Mouse (Mus musculus) mature B cell (primary cell): ENCODE measurements at regions not wholly inside any gene's neighbourhood (a gene's known extent, or its start where the extent isn't known, plus 50 kb on each side); places are given as distances from the start of the nearest gene placed in this dataset.
"Not testable (repeated sequence)": the region's sequence is repeated elsewhere in the genome, so short reads cannot be mapped to it uniquely, and the experiment has no call there.

ENCODE experiments used
- in situ Hi-C: fragments of 300-500 bp; cut with MboI; formaldehyde crosslinking; loops from 2 replicates; pipeline ENCODE4 v1.14.3; 2019

DNA sequence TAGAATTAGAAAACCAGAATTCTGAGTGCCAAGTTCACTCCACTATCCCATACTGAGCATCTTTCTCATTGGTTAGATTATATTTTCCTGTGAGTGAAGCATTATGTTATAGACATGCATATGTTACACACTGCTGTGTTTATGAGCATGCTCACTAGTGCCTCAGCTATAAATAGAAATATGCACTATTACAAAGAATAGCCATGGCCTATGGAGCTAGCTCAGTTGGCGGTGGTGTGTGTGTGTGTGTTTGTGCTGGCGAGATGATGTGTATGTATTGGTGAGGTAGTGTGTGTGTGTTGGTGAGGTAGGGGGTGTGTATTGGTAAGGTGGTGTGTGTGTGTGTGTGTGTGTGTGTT lies 106.2 kb downstream of the Sec31a start:
- in situ Hi-C loops: no loop called here

GRCm38 (mm10) chr5:100309071-100309806 lies 106.8 kb downstream of the Sec31a start:
- in situ Hi-C loops: no loop called here

GRCm38 (mm10) chr5:100304403-100304802 lies 111.6 kb downstream of the Sec31a start:
- in situ Hi-C loops: no loop called here

GRCm38 (mm10) chr5:100302068-100302775 lies 113.8 kb downstream of the Sec31a start:
- in situ Hi-C loops: no loop called here

DNA sequence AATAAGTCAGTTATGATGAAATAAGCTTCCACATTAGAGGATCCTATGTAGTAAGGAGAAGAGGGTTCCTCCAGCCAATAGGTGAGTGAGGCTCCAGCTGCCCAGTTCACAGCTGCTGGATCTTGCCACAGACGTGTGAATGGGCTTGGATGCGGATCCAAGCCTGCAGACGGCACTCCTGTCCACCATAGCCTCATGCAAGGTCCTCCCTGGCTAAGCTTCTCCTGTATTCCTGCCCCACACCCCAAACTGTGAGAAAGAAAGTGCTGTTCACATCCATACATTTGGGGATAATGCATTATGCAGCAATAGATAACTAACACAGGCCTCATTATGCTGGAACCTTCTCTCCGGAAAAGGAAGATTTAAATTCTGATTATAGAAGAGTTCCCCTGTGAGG lies 116.9 kb downstream of the Sec31a start:
- in situ Hi-C loops: no loop called here

DNA sequence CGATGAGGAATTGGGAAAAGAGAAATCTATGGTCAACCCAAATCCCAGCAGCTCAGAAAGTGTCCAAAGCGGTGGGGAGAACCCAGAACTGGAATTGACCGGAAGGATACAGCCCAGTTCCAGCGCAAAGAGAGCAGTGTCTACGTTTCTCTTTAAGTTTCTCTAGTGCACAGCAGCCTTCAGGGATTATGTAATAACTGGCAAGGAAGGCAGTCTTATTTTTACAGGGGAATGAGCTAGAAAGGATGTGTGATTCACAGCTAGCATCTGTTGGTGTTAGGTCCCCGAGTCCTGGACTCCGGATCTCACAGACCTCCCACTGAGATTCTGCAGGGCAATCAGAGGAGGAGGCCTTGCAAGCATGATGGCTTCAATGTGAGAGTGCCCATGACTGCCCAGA lies 121.8 kb downstream of the Sec31a start:
- in situ Hi-C loops: no loop called here

GRCm38 (mm10) chr5:100280215-100280614 lies 120.6 kb upstream of the Tmem150c start:
- in situ Hi-C loops: no loop called here

DNA sequence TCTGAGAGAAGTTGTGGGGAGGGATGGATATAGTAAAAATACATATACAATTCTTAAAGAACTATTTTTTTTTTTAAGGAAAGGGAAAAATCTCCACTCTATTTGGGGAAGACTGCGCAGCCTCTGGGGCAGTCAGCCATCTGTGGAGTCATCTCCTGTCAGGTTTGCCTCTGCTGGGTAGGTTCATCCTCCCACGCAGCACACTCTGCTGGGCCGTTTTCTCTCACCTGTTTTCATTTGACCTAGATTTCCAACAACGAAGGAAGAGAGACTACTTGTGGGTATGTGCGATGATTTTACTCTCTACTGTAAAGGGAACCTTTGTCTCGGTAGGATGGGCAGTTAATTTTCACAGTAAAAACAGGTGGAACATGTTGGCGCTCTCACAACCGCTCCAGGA lies 119.9 kb upstream of the Tmem150c start:
- in situ Hi-C loops: no loop called here

DNA sequence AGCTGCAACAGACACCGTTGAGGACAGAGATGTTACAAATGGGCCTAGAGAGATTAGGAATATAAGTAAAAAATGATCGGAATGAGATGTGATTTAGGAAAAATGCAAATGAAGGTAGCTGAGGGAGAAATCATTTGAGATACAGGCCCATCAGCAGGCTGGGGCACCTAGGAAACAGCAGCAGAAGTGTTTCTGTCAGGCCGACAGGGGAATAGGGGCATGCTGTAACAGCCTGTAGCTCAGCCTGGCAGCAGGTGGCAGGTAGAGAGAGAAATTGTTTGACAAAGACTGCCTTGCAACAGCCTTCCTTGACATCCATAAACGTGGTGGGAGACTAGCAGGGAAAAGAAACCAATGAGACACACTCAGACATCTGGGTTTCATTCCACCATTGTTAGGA lies 115.1 kb upstream of the Tmem150c start:
- in situ Hi-C loops: no loop called here

DNA sequence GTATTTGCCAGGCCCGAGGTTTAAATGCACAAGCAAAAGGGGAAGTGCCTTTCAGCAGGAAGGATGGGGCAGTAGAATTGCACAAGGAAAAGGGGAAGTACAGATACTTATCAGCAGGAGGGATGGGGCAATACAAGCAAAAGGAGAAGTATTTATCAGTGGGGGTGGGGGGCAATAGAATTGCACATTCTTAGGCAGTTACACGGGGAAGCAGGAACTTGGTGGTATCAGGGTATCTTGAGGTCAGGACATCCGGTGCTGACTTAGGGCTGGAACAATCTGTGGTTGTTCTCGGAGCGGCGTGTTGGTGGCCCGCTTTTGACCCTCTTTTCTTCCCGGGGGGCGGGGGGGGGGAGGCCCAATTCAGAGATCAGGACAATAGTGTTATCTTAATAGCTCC lies 112.4 kb upstream of the Tmem150c start:
- in situ Hi-C loops: not testable (repeated sequence)

DNA sequence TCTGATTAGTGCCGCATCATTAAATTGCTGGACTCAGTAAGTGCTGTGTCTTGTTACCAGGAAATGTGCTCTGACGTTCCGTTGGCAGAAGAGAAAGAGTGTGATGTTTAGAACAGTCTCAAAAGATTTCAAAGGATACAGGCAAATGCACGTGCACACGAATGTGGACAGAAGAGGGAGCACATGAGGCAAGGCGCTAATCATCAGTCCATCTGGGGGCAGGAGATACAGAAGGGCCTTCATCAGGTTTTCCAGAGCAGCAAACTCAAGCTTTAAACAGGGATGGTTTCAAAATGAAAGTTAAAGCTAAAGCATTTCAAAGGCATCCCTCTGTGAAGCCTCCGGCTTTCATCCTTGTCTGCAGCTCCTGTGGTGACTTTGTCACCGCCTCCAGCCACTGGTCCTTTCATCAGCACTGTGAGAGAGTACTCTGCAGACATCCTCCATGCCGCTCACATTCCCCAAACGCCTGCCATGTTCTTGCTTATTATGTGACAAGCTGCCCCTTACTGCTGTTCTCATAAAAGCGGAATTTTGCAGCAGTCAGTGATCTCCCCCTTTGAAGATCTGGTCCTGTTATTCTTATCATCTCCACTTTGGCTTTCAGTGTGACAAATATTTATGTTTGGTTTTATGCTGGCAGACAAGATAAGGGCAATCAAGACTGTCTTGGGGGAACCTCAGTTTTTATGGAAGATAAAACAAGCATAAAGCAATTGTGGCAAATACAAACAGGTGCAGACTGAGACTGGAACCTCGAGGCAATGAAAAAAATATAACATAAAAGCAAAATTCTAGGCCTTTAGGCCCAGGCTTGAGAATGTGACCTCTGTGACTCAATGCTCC lies 111.5 kb upstream of the Tmem150c start:
- in situ Hi-C loops: no loop called here

GRCm38 (mm10) chr5:100268111-100268878 lies 108.7 kb upstream of the Tmem150c start:
- in situ Hi-C loops: no loop called here

GRCm38 (mm10) chr5:100266671-100267510 lies 107.3 kb upstream of the Tmem150c start:
- in situ Hi-C loops: no loop called here

GRCm38 (mm10) chr5:100259803-100260693 lies 100.4 kb upstream of the Tmem150c start:
- in situ Hi-C loops: no loop called here

DNA sequence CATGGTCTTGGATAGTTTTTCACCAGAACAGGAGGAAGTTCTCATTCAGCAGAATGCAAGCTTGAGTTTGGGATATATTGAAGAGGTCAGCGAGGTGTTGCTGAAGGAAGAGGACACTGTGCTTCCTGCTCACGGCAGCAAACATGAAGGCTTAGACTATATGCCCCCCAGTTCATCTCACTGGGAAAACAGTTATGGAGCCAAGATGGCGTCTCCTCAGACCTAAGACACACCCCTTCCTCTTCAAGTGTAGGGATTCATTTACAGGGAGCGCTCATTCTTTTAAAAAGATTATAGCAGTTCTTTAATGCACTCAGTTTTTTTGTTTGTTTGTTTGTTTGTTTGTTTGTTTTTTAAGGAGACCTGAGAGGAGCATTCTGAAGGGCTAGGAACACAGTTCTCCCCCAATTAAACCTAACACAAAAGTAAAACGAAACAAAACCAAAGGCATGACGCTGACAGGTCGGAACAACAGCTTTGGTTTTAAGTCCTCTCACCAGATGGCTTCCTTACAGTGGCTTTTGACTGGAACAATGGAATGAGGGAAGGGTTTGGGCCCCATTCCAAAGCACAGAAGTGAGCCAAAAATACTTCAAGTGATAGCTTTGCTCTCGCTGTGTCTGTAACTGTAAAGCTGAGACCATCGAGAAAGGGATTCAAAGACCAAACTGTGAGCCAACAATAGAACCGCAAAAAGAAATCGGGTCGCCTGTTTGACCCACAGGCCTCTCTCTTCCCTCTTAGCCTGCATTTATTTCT lies 99.5 kb upstream of the Tmem150c start:
- in situ Hi-C loops: no loop called here

DNA sequence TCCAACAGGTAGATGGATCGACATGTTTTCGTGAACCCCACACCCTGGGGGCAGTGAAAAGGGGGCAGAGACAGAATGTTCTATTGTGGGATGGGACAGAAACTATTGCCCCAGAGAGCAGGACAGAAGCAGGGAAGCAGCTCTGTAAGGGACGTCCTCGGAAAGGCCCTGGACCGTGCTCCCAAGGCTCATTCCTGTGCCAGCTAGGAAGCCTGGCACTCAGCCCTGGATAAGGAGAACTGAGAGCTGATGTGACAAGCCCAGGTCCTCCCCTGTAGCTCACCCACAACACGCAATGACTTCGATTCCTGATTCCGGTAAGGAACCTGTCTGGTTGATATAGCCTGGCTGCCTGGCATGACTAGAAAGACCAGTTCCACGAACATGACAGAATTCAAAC lies 95.7 kb upstream of the Tmem150c start:
- in situ Hi-C loops: no loop called here

GRCm38 (mm10) chr5:100252036-100252435 lies 92.4 kb upstream of the Tmem150c start:
- in situ Hi-C loops: no loop called here

DNA sequence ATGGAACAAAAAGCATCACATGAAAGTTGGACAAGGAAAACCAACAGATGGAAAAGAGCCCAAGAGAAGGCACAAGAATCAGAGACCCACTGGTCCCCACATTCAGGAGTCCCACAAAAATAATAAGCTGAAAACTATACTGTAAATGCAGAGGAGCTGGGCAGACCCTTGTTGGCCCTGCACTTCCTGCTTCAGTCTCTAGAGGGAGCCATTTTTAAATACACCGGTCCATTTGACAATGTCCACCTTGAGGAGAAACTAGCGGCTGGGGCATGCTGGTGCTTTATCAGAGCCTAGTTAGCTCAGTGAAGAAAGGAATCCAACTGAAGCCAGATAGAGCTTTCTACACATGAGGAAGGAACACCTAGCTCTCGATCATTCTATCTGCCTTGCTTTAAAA lies 90.1 kb upstream of the Tmem150c start:
- in situ Hi-C loops: loop anchor here (25.0 kb wide), 1 partner anchor 187 kb away; no protein-coding TSS in a partner anchor

GRCm38 (mm10) chr5:100248611-100249010 lies 89.0 kb upstream of the Tmem150c start:
- in situ Hi-C loops: loop anchor here (25.0 kb wide), 1 partner anchor 186 kb away; no protein-coding TSS in a partner anchor
